Mouse (Mus musculus): Measurements from ENCODE around the gene Ccdc92b. TPM values are rescaled to one million over a fixed set of nuclear protein-coding genes. Genes with fewer than 3 reads are reported as not detected.

The Ccdc92b gene
- total RNA-seq, 2 experiments from 2014 or later: 2.3 to 4.0 TPM

Other genes with a start within 250 kb of the Ccdc92b start
- gene Rap1gap2, start 8.7 kb upstream of the Ccdc92b start, total RNA-seq (2021): 10 to 100 TPM; 10.8 to 13.2 TPM
- 100 to 1,000 TPM; 252 to 291 TPM for gene Cluh, start 29.9 kb downstream of the Ccdc92b start, total RNA-seq (2021)
- gene Pafah1b1, start 105.1 kb downstream of the Ccdc92b start, total RNA-seq (2021): 100 to 1,000 TPM; 145 to 154 TPM
- 10 to 100 TPM; 19.3 to 21.3 TPM for gene Mettl16, start 151.2 kb downstream of the Ccdc92b start, total RNA-seq (2021)
- 10 to 100 TPM; 19.1 to 20.6 TPM for gene Mnt, start 211.3 kb downstream of the Ccdc92b start, total RNA-seq (2021)

Measured in adrenal gland, postnatal 10 days (tissue).